Mouse (Mus musculus) gastrocnemius, postnatal 14 days (tissue): ENCODE data around the gene Nhlrc4. TPM values are rescaled to one million over a fixed set of nuclear protein-coding genes. Genes with fewer than 3 reads are reported as not detected.

Experiments used
- DNase-seq: peaks from one replicate; pipeline ENCODE4 v3.0.0; 2021; ENCODE audit warnings: mixed read lengths
- intact Hi-C: fragments of 180-260 bp; cut with DNase I; formaldehyde crosslinking; loops from one replicate; pipeline ENCODE4 v1.15.1; 2025; ENCODE audit warnings: low total_unique reads
- total RNA-seq, 2 experiments: library from RNA; stranded (reverse); gene quantifications; 2 replicates each; pipeline ENCODE4 v1.2.3; 2021

Gene Nhlrc4
- total RNA-seq, 2 experiments from 2014 or later = not detected

GRCm38 (mm10) chr17:25893975-25894617 lies 50.7 kb downstream of the Nhlrc4 start:
- intact Hi-C loops = loop anchor here (2.0 to 5.0 kb wide), 2 partner anchors 33 to 117 kb away; no protein-coding TSS in a partner anchor
- peak; percentile 69 for DNase-seq

Other genes starting within 250 kb of the Nhlrc4 start
- gene Gng13, start 227.8 kb downstream of the Nhlrc4 start, total RNA-seq = not detected
- gene Chtf18, start 217.5 kb downstream of the Nhlrc4 start, total RNA-seq = 1 to 10 TPM; 1.3 to 2.5 TPM
- gene Rpusd1, start 217.3 kb downstream of the Nhlrc4 start, total RNA-seq = 1 to 10 TPM; 3.4 to 3.8 TPM
- not detected for gene Mslnl, start 208.9 kb downstream of the Nhlrc4 start, total RNA-seq
- under 1 TPM in 1 of 2 experiments, not detected in 1; 0.74 TPM for gene Msln, start 190.6 kb downstream of the Nhlrc4 start, total RNA-seq
- 10 to 100 TPM; 27.7 to 28.8 TPM for gene Narfl, start 171.2 kb downstream of the Nhlrc4 start, total RNA-seq
- 10 to 100 TPM; 13.9 to 16.1 TPM for gene Haghl, start 159.3 kb downstream of the Nhlrc4 start, total RNA-seq
- not detected for gene Ccdc78, start 158.4 kb downstream of the Nhlrc4 start, total RNA-seq
- gene Fam173a, start 152.1 kb downstream of the Nhlrc4 start, total RNA-seq = 10 to 100 TPM; 36.1 to 37.9 TPM
- not detected for gene AC134908.4, start 149.3 kb downstream of the Nhlrc4 start, total RNA-seq
- gene Metrn, start 147.8 kb downstream of the Nhlrc4 start, total RNA-seq = 10 to 100 TPM; 46.6 to 60.9 TPM
- gene Fbxl16, start 135.9 kb downstream of the Nhlrc4 start, total RNA-seq = 1 to 10 TPM in 1 of 2 experiments, under 1 TPM in 1; 0.95 to 2.2 TPM
- 1 to 10 TPM; 9.1 to 9.2 TPM for gene Wdr24, start 121.3 kb downstream of the Nhlrc4 start, total RNA-seq
- 10 to 100 TPM; 20.3 to 23.6 TPM for gene Jmjd8, start 116.1 kb downstream of the Nhlrc4 start, total RNA-seq
- 10 to 100 TPM; 80.2 to 81.3 TPM for gene Stub1, start 111.6 kb downstream of the Nhlrc4 start, total RNA-seq
- 10 to 100 TPM; 11.7 to 12.0 TPM for gene Rhbdl1, start 107.7 kb downstream of the Nhlrc4 start, total RNA-seq
- 10 to 100 TPM in 1 of 2 experiments, 1 to 10 TPM in 1; 7.5 to 11.0 TPM for gene Gm20683, start 103.2 kb downstream of the Nhlrc4 start, total RNA-seq
- 10 to 100 TPM; 38.0 to 47.1 TPM for gene Rhot2, start 100.1 kb downstream of the Nhlrc4 start, total RNA-seq
- gene Wdr90, start 83.5 kb downstream of the Nhlrc4 start, total RNA-seq = 1 to 10 TPM; 1.6 to 2.0 TPM
- gene Mcrip2, start 76.2 kb downstream of the Nhlrc4 start, total RNA-seq = 10 to 100 TPM; 52.3 to 73.3 TPM
- 10 to 100 TPM; 26.1 to 27.7 TPM for gene Mettl26, start 69.9 kb downstream of the Nhlrc4 start, total RNA-seq
- gene Wfikkn1, start 64.1 kb downstream of the Nhlrc4 start, total RNA-seq = under 1 TPM; 0.49 to 0.55 TPM
- gene Rab40c, start 25.2 kb downstream of the Nhlrc4 start, total RNA-seq = 10 to 100 TPM; 10.1 to 10.3 TPM
- 10 to 100 TPM; 29.8 to 30.2 TPM for gene Pigq, start within 50 bp of the Nhlrc4 start, total RNA-seq
- not detected for gene A930017K11Rik, start 7.6 kb upstream of the Nhlrc4 start, total RNA-seq
- 1 to 10 TPM; 4.3 to 5.9 TPM for gene Capn15, start 40.8 kb upstream of the Nhlrc4 start, total RNA-seq
- gene Rab11fip3, start 124.6 kb upstream of the Nhlrc4 start, total RNA-seq = 10 to 100 TPM; 39.2 to 41.3 TPM
- gene Decr2, start 145.4 kb upstream of the Nhlrc4 start, total RNA-seq = 1 to 10 TPM; 4.0 to 4.5 TPM
- 1 to 10 TPM; 3.0 to 3.9 TPM for gene Nme4, start 150.6 kb upstream of the Nhlrc4 start, total RNA-seq
- gene Tmem8, start 168.3 kb upstream of the Nhlrc4 start, total RNA-seq = 1 to 10 TPM in 1 of 2 experiments, under 1 TPM in 1; 0.80 to 1.3 TPM
- gene Mrpl28, start 178.5 kb upstream of the Nhlrc4 start, total RNA-seq = 10 to 100 TPM; 55.3 to 57.7 TPM
- 10 to 100 TPM; 12.0 to 13.3 TPM for gene Axin1, start 193.7 kb upstream of the Nhlrc4 start, total RNA-seq